Mouse (Mus musculus) heart, embryonic 14.5 days (tissue): ENCODE measurements around the gene Dlgap5. TPM values are rescaled to one million over a fixed set of nuclear protein-coding genes. Genes with fewer than 3 reads are reported as not detected.
A peak's percentile ranks its signal among the peaks of the same experiment; 100 is the strongest.

Experiments used
- ATAC-seq: fragments of 200-750 bp; cut with Nextera tagmentation; 2 replicates; pipeline ENCODE4 v1.8.0; 2017; ENCODE audit warnings: low read depth, moderate TSS enrichment; ENCODE audit not compliant: insufficient number of reproducible peaks, insufficient read depth, low FRiP score
- H3K27ac ChIP-seq, 2 experiments: fragments of 200-500 bp in 1 of 2; fragments of 300-500 bp in 1 of 2; sonication (generic) in 1 of 2; replicated peaks in 1 of 2; 2 replicates each; pipeline ENCODE4 v1.5.1; 2012 to 2014; ENCODE audit warnings: low read depth in 2 of 2, low read length in 2 of 2, control low read depth in 1 of 2, mild to moderate bottlenecking in 1 of 2, mixed read lengths in 1 of 2; ENCODE audit not compliant: control insufficient read depth in 1 of 2, insufficient read depth in 1 of 2
- H3K27me3 ChIP-seq: fragments of 300-500 bp; sonication (generic); 2 replicates; pipeline ENCODE4 v1.6.1; 2014; ENCODE audit warnings: mild to moderate bottlenecking, low read length, control low read depth; ENCODE audit not compliant: control insufficient read depth, insufficient read depth
- H3K36me3 ChIP-seq: fragments of 300-500 bp; sonication (generic); 2 replicates; pipeline ENCODE4 v1.6.1; 2014; ENCODE audit warnings: mild to moderate bottlenecking, control low read depth, low read length, mixed read lengths; ENCODE audit not compliant: control insufficient read depth, insufficient read depth
- H3K4me1 ChIP-seq, 2 experiments: fragments of 200-500 bp in 1 of 2; fragments of 300-500 bp in 1 of 2; sonication (generic) in 1 of 2; 2 replicates each; pipeline ENCODE4 v1.6.1; 2012 to 2014; ENCODE audit warnings: low read length in 2 of 2, control low read depth in 1 of 2, mixed read lengths in 1 of 2; ENCODE audit not compliant: control insufficient read depth in 2 of 2, insufficient read depth in 2 of 2
- H3K4me2 ChIP-seq: fragments of 300-500 bp; sonication (generic); 2 replicates; pipeline ENCODE4 v1.6.1; 2014; ENCODE audit warnings: mild to moderate bottlenecking, low read length
- H3K4me3 ChIP-seq, 2 experiments: fragments of 200-500 bp in 1 of 2; fragments of 300-500 bp in 1 of 2; sonication (generic) in 1 of 2; 2 replicates each; pipeline ENCODE4 v1.5.1; 2012 to 2014; ENCODE audit warnings: low read length in 2 of 2, mild to moderate bottlenecking in 2 of 2, control low read depth in 1 of 2, low read depth in 1 of 2, moderate library complexity in 1 of 2; ENCODE audit not compliant: control insufficient read depth in 1 of 2, insufficient read depth in 1 of 2
- H3K9ac ChIP-seq: fragments of 300-500 bp; sonication (generic); 2 replicates; pipeline ENCODE4 v1.6.1; 2014; ENCODE audit warnings: mild to moderate bottlenecking, low read length
- H3K9me3 ChIP-seq: fragments of 300-500 bp; sonication (generic); 2 replicates; pipeline ENCODE4 v1.6.1; 2016; ENCODE audit warnings: low read length, control low read depth; ENCODE audit not compliant: control insufficient read depth
- WGBS: fragments of 180-500 bp; shearing (Covaris S2); extraction: QIAGEN DNeasy Blood & Tissue Kit; methylation state at CpG from one replicate; pipeline ENCODE4 v1.1.7; 2014; 5-methylcytosine and 5-hydroxymethylcytosine counted together
- polyA plus RNA-seq: library from polyadenylated mRNA; unstranded; fragments of >200 nt; fragmentation: Nextera tagmentation; extraction: Ambion mirVana; gene quantifications from 2 replicates; pipeline ENCODE4 v1.2.1, GENCODE M21; 2014

The Dlgap5 gene
- polyA plus RNA-seq, 1 experiment from 2014 or later = 35.7 TPM

DNA sequence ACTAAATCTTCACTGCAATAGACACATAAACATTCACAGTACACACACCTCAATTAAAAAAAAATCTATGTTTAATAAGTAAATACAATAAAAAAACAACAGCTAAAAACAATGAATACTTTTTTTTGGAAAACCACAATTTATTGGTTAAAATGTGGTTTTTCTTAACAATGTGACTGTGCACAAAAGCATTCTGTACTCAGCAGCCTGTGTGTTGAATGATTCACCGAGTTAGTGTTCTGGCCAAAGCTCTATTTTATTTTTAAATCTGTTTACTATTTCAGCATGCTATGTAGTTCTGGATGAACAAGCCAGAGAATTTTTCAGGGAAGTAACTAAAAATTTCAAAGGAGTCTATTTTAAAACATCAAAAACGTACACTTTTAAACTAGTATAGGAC lies 41.7 kb downstream of the Dlgap5 start:
- peaks cover 24% of the 10 kb centered on the region for H3K27me3 ChIP-seq
- H3K27ac ChIP-seq = no peak overlapping the region
- H3K9ac ChIP-seq = no peak overlapping the region
- no peak overlapping the region for H3K4me2 ChIP-seq
- WGBS = 71% methylated on average over 2 of the region's 2 CpGs
- H3K9me3 ChIP-seq = no peaks in the 10 kb centered on the region
- H3K36me3 ChIP-seq = no peaks in the 10 kb centered on the region
- peaks cover 3 to 5% of the 10 kb centered on the region in 2 experiments; a peak in 3 of 4 replicates for H3K4me1 ChIP-seq
- H3K4me3 ChIP-seq = no peak overlapping the region
- no peak for ATAC-seq

DNA sequence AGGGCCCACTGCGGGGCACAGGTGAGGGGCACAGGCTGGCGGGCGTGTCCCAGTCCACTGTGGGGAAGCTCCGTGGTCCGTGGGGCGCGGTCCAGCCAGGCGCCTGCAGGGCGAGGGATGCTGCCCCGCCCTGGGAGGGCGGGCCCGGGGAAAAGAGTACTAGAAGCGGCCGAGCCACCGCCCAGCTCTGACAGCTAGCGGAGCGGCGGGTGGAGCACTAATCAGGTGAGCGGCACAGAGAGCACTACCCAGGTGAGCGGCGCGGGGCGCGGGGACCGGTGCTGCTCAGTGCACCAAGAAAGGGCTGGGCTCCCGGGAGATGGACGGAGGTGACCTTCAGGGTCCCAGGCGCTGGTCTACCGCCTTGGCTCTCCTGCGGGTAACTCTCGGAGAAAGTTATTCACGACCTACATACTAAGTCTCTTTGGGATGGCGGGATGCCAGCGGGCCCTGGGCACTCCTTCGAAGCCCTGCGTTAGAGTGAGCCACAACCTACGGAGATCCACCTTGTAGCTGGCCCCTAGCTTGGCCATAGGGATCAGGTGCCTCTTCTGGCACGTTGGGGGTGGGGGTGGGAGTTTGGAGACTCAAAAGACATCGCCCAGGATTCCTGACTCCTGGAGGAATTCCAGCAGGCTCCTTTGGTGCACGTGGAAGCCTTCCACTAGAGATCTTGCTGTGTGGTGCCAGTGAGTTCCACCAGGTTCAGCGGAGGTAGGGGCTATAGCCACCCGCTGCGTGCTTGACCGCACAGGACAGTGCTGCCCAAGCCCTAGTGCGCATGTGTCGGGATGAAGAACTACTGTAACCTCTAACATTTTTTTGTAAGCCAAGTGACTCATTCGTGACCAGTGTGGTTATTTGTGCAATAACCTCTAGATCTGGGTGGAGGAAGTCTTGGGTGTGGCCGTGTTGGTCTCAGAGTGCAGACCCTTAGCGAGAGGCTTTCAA lies 44.2 kb downstream of the Dlgap5 start:
- H3K36me3 ChIP-seq = no peaks in the 10 kb centered on the region
- H3K9me3 ChIP-seq = no peaks in the 10 kb centered on the region
- peak overlapping the region; percentile 26 to 37 for H3K4me3 ChIP-seq
- no peak overlapping the region for H3K27ac ChIP-seq
- 12% methylated on average over 49 of the region's 49 CpGs for whole genome bisulfite sequencing
- peaks cover 24% of the 10 kb centered on the region for H3K27me3 ChIP-seq
- H3K9ac ChIP-seq = peak overlapping the region; percentile 25; the same call in 1 of the 2 replicates
- peak overlapping the region; percentile 75 for H3K4me2 ChIP-seq
- peak; percentile 33 for ATAC-seq
- peaks cover 3 to 5% of the 10 kb centered on the region in 2 experiments; a peak in 3 of 4 replicates for H3K4me1 ChIP-seq

DNA sequence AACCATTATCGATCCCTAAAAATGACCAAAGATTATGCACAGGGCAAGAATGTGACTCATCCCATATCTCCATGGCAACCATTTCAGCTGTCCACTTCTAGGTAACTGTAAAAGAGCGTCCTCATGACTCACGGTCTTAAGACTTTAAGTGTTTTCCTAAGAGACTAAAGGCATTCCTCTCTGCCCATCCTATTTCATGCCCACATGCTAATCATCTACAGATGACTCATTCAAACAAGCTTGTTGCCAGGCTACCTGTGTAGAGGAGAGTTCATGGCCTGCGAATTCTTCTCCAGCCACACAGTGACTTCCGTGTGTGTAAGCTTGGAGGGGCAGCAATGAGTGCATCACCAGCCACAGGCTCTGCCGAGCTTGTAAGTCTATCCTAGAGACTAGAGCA lies 46.5 kb downstream of the Dlgap5 start:
- Histone ChIP-seq H3K36me3 (no peaks in the 10 kb centered on the region), H3K27ac (no peak overlapping the region), H3K4me3 (no peak overlapping the region), H3K9me3 (no peaks in the 10 kb centered on the region), H3K27me3 (peaks cover 24% of the 10 kb centered on the region), H3K9ac (no peak overlapping the region), H3K4me2 (no peak overlapping the region), H3K4me1 (peaks cover 10 to 12% of the 10 kb centered on the region in 2 experiments; a peak in 3 of 4 replicates)
- no peak for ATAC-seq
- WGBS = 58% methylated on average over 6 of the region's 6 CpGs

GRCm38 (mm10) chr14:47370790-47371189 lies 47.4 kb downstream of the Dlgap5 start:
- no peak overlapping the region for H3K9ac ChIP-seq
- no peak overlapping the region for H3K4me2 ChIP-seq
- no peak for ATAC-seq
- H3K4me3 ChIP-seq = no peak overlapping the region
- 87% methylated on average over 3 of the region's 3 CpGs for WGBS
- peaks cover 11 to 12% of the 10 kb centered on the region in 2 experiments; a peak in 3 of 4 replicates for H3K4me1 ChIP-seq
- H3K27ac ChIP-seq = no peak overlapping the region
- no peaks in the 10 kb centered on the region for H3K36me3 ChIP-seq
- peaks cover 24% of the 10 kb centered on the region for H3K27me3 ChIP-seq
- no peaks in the 10 kb centered on the region for H3K9me3 ChIP-seq

GRCm38 (mm10) chr14:47369741-47370140 lies 48.5 kb downstream of the Dlgap5 start:
- H3K9me3 ChIP-seq = no peaks in the 10 kb centered on the region
- H3K27me3 ChIP-seq = peaks cover 21% of the 10 kb centered on the region
- WGBS = 90% methylated on average over 5 of the region's 5 CpGs
- no peak overlapping the region for H3K4me3 ChIP-seq
- no peak overlapping the region for H3K9ac ChIP-seq
- peaks cover 15 to 16% of the 10 kb centered on the region in 2 experiments; a peak in 3 of 4 replicates for H3K4me1 ChIP-seq
- no peaks in the 10 kb centered on the region for H3K36me3 ChIP-seq
- H3K27ac ChIP-seq = no peak overlapping the region
- no peak for ATAC-seq
- no peak overlapping the region for H3K4me2 ChIP-seq

DNA sequence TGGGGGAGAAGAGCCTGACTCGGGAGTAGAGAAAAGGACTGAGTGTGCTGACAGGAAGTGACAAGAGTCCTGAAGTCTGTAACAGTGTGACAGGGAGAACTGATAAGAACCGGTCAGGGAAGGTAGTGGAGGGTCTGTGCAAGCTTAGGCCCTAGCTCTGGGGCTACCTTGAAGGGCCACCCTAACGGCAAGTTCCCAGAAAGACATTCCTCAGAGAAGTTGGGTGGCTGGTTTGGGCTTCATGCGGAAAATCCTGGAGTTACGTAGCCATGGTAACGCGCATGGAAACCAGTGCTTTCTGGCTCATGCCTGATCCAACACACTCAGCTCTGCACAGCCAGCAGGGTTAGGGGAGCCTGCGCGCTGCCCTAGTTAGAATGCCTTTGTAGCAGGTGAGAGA lies 50.7 kb downstream of the Dlgap5 start, which contains the start of gene Lgals3:
Gene Lgals3, plus strand, starts transcription at position 291 of the 400 bp plus-strand sequence.
- Histone ChIP-seq H3K27ac (no peak within 1 kb of the TSS), H3K9me3 (no peaks in the 10 kb centered on the region), H3K4me2 (peak within 1 kb of the TSS; percentile 48), H3K4me1 (peaks cover 11 to 15% of the 10 kb centered on the region in 2 experiments; a peak in 3 of 4 replicates), H3K4me3 (peak within 1 kb of the TSS in 1 of 2 experiments; percentile 1; a peak in 1 of 4 replicates), H3K9ac (0 out of 2 replicates have a peak within 1 kb of the TSS, but pooled peaks have one; percentile 6), H3K36me3 (no peaks in the 10 kb centered on the region), H3K27me3 (no peaks in the 10 kb centered on the region)
- 0 out of 2 replicates have a peak, but pooled peaks have one; percentile 28 for ATAC-seq
- 16% methylated on average over 9 of the region's 9 CpGs for WGBS

DNA sequence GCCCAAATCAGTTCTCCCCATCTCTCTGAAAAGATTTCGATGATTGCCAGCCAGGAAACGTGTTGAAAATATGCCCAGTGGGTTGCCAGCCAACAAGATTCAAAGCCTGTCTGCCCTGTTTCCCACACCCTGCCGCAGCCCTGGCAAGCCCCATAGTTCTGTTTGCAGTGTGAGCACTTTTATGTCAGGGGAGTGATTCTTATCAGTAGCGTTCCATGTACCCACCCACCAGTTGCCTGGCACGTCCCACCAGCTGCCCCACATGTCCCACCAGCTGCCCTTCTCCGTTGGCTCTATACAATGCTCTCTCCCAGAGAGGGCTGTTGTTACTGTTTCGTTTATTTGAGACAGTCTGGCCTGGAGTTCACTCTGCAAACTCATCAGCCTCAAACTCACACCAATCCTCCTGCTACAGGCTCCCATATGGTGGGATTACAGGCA lies 51.3 kb downstream of the Dlgap5 start:
- Histone ChIP-seq H3K27me3 (no peaks in the 10 kb centered on the region), H3K27ac (no peak overlapping the region), H3K9ac (no peak overlapping the region), H3K4me1 (peaks cover 11 to 15% of the 10 kb centered on the region in 2 experiments; a peak in 3 of 4 replicates), H3K9me3 (no peaks in the 10 kb centered on the region), H3K4me2 (no peak overlapping the region), H3K4me3 (no peak overlapping the region), H3K36me3 (no peaks in the 10 kb centered on the region)
- WGBS = 30% methylated on average over 7 of the region's 7 CpGs
- peak; percentile 33; the same call in 1 of the 2 replicates for ATAC-seq
